Mouse (Mus musculus) embryonic facial prominence, embryonic 14.5 days (tissue): ENCODE measurements around the gene Nppb. TPM values are rescaled to one million over a fixed set of nuclear protein-coding genes. Genes with fewer than 3 reads are reported as not detected.

Experiments used
- polyA plus RNA-seq: library from polyadenylated mRNA; unstranded; fragments of >200 nt; fragmentation: Nextera tagmentation; extraction: Ambion mirVana; gene quantifications from 2 replicates; pipeline ENCODE4 v1.2.1, GENCODE M21; 2014

Gene Nppb
- polyA plus RNA-seq, 1 experiment from 2014 or later, result not detected

Other genes starting within 250 kb of the Nppb start
- gene Zfp984, start 176.0 kb upstream of the Nppb start, polyA plus RNA-seq, result 7.4 and 8.3 TPM in 2 replicates
- 4.6 and 6.9 TPM in 2 replicates for gene Zfp933, start 137.4 kb upstream of the Nppb start, polyA plus RNA-seq
- 23.9 and 25.6 TPM in 2 replicates for gene Miip, start 117.0 kb upstream of the Nppb start, polyA plus RNA-seq
- gene Fv1, start 116.8 kb upstream of the Nppb start, polyA plus RNA-seq, result 5.2 and 5.5 TPM in 2 replicates
- 37.0 and 37.5 TPM in 2 replicates for gene Mfn2, start 81.1 kb upstream of the Nppb start, polyA plus RNA-seq
- gene Plod1, start 49.0 kb upstream of the Nppb start, polyA plus RNA-seq, result 83.8 and 102 TPM in 2 replicates
- 23.0 and 23.4 TPM in 2 replicates for gene 2510039O18Rik, start 44.9 kb upstream of the Nppb start, polyA plus RNA-seq
- gene Nppa, start 14.9 kb downstream of the Nppb start, polyA plus RNA-seq, result not detected in 2 replicates
- gene Clcn6, start 53.0 kb downstream of the Nppb start, polyA plus RNA-seq, result 7.4 and 7.8 TPM in 2 replicates
- gene Mthfr, start 53.3 kb downstream of the Nppb start, polyA plus RNA-seq, result 20.3 and 21.4 TPM in 2 replicates
- gene Agtrap, start 102.2 kb downstream of the Nppb start, polyA plus RNA-seq, result 15.9 and 16.2 TPM in 2 replicates
- gene Mad2l2, start 144.6 kb downstream of the Nppb start, polyA plus RNA-seq, result 51.1 and 59.8 TPM in 2 replicates
- 0.56 and 0.67 TPM in 2 replicates for gene Draxin, start 144.9 kb downstream of the Nppb start, polyA plus RNA-seq
- gene Fbxo6, start 166.4 kb downstream of the Nppb start, polyA plus RNA-seq, result 13.8 and 15.3 TPM in 2 replicates
- gene Fbxo44, start 174.7 kb downstream of the Nppb start, polyA plus RNA-seq, result 7.7 and 9.6 TPM in 2 replicates
- gene Fbxo2, start 174.8 kb downstream of the Nppb start, polyA plus RNA-seq, result 5.4 and 7.9 TPM in 2 replicates